Mouse (Mus musculus) ES-E14 (cell line): ENCODE data around the gene Ube2q2.

Experiments used
- HCFC1 ChIP-seq: IDR thresholded peaks from 2 replicates; pipeline ENCODE4 v1.6.1; 2012; ENCODE audit warnings: low read length, inconsistent platforms, borderline replicate concordance; ENCODE audit not compliant: insufficient read depth
- MAFK ChIP-seq: IDR thresholded peaks from 2 replicates; pipeline ENCODE4 v1.6.1; 2014; ENCODE audit warnings: mild to moderate bottlenecking, low read depth, low read length, inconsistent platforms; ENCODE audit not compliant: insufficient read depth
- ZC3H11A ChIP-seq: IDR thresholded peaks from 2 replicates; pipeline ENCODE4 v1.6.1; 2012; ENCODE audit warnings: low read depth, mild to moderate bottlenecking, inconsistent platforms, low read length, borderline replicate concordance

- TF ChIP-seq ZC3H11A (no peak), MAFK (no peak), HCFC1 (no peak)
Measured at GRCm38 (mm10) chr9:55137112-55137511, 11.5 kb upstream of the Ube2q2 start.
